Mouse (Mus musculus) embryonic facial prominence, embryonic 10.5 days (tissue): ENCODE measurements at regions not wholly inside any gene's neighbourhood (a gene's known extent, or its start where the extent isn't known, plus 50 kb on each side); places are given as distances from the start of the nearest gene placed in this dataset.

ENCODE experiments used
- DNase-seq: peaks from one replicate; pipeline ENCODE4 v3.0.0-alpha.2; 2017; ENCODE audit warnings: low spot score
- H3K27ac ChIP-seq: fragments of 300-500 bp; sonication (generic); replicated peaks from 2 replicates; pipeline ENCODE4 v1.5.1; 2016; ENCODE audit warnings: mild to moderate bottlenecking
- H3K27me3 ChIP-seq: fragments of 300-500 bp; sonication (generic); replicated peaks from 2 replicates; pipeline ENCODE4 v1.6.1; 2016; ENCODE audit warnings: low read depth, mild to moderate bottlenecking; ENCODE audit not compliant: poor library complexity, severe bottlenecking
- H3K36me3 ChIP-seq: fragments of 300-500 bp; sonication (generic); replicated peaks from 2 replicates; pipeline ENCODE4 v1.6.1; 2016; ENCODE audit warnings: mild to moderate bottlenecking, moderate library complexity
- H3K4me1 ChIP-seq: fragments of 300-500 bp; sonication (generic); 2 replicates; pipeline ENCODE4 v1.6.1; 2016
- H3K4me3 ChIP-seq: fragments of 300-500 bp; sonication (generic); 2 replicates; pipeline ENCODE4 v1.5.1; 2016; ENCODE audit warnings: mild to moderate bottlenecking, moderate library complexity
- H3K9me3 ChIP-seq: fragments of 300-500 bp; sonication (generic); 2 replicates; pipeline ENCODE4 v1.6.1; 2016; ENCODE audit warnings: mild to moderate bottlenecking
- WGBS: fragments of 180-500 bp; shearing (Covaris S2); methylation state at CpG from one replicate; pipeline ENCODE4 v1.1.7; 2016; 5-methylcytosine and 5-hydroxymethylcytosine counted together

- 90% methylated on average over 6 of the region's 6 CpGs for WGBS
These were observed 137.5 kb upstream of the Arg1 start for GRCm38 (mm10) chr10:25064701-25065362.

GRCm38 (mm10) chr10:25061402-25062055 lies 134.2 kb upstream of the Arg1 start:
- DNase-seq = no peak
- H3K27ac ChIP-seq = no peak overlapping the region
- WGBS = 50% methylated on average over 13 of the region's 13 CpGs
- no peaks in the 10 kb centered on the region for H3K36me3 ChIP-seq
- H3K4me3 ChIP-seq = no peak overlapping the region
- no peaks in the 10 kb centered on the region for H3K27me3 ChIP-seq
- no peaks in the 10 kb centered on the region for H3K9me3 ChIP-seq
- peaks cover 11% of the 10 kb centered on the region for H3K4me1 ChIP-seq

More at GRCm38 (mm10) chr10:25064701-25065362, 137.5 kb upstream of the Arg1 start:
- no peaks in the 10 kb centered on the region for H3K36me3 ChIP-seq
- no peak overlapping the region for H3K27ac ChIP-seq
- H3K4me1 ChIP-seq = peaks cover 15% of the 10 kb centered on the region
- peaks cover under 1% of the 10 kb centered on the region; the same call in 1 of the 2 replicates for H3K9me3 ChIP-seq
- H3K27me3 ChIP-seq = no peaks in the 10 kb centered on the region
- no peak overlapping the region for H3K4me3 ChIP-seq
- no peak for DNase-seq

GRCm38 (mm10) chr10:25058694-25059093 lies 131.4 kb upstream of the Arg1 start:
- WGBS = 89% methylated on average over 11 of the region's 11 CpGs
- DNase-seq = no peak

GRCm38 (mm10) chr10:25051998-25052397 lies 124.7 kb upstream of the Arg1 start:
- H3K36me3 ChIP-seq = no peaks in the 10 kb centered on the region
- 68% methylated on average over 3 of the region's 3 CpGs for WGBS

More at GRCm38 (mm10) chr10:25058694-25059093, 131.4 kb upstream of the Arg1 start:
- H3K27me3 ChIP-seq = no peaks in the 10 kb centered on the region
- no peak overlapping the region for H3K27ac ChIP-seq
- H3K4me3 ChIP-seq = no peak overlapping the region
- H3K4me1 ChIP-seq = peaks cover 11% of the 10 kb centered on the region
- H3K9me3 ChIP-seq = no peaks in the 10 kb centered on the region
- no peaks in the 10 kb centered on the region for H3K36me3 ChIP-seq

GRCm38 (mm10) chr10:25051368-25051874 lies 124.1 kb upstream of the Arg1 start:
- Histone ChIP-seq H3K4me1 (no peaks in the 10 kb centered on the region), H3K4me3 (no peak overlapping the region), H3K36me3 (no peaks in the 10 kb centered on the region), H3K27me3 (no peaks in the 10 kb centered on the region), H3K27ac (no peak overlapping the region), H3K9me3 (peaks cover 7% of the 10 kb centered on the region; the same call in 1 of the 2 replicates)
- WGBS = 81% methylated on average over 5 of the region's 5 CpGs
- DNase-seq = no peak

More at GRCm38 (mm10) chr10:25051998-25052397, 124.7 kb upstream of the Arg1 start:
- H3K4me1 ChIP-seq = no peaks in the 10 kb centered on the region
- no peaks in the 10 kb centered on the region for H3K27me3 ChIP-seq
- no peak overlapping the region for H3K27ac ChIP-seq
- no peak for DNase-seq
- H3K4me3 ChIP-seq = no peak overlapping the region
- H3K9me3 ChIP-seq = peaks cover 7% of the 10 kb centered on the region; the same call in 1 of the 2 replicates

DNA sequence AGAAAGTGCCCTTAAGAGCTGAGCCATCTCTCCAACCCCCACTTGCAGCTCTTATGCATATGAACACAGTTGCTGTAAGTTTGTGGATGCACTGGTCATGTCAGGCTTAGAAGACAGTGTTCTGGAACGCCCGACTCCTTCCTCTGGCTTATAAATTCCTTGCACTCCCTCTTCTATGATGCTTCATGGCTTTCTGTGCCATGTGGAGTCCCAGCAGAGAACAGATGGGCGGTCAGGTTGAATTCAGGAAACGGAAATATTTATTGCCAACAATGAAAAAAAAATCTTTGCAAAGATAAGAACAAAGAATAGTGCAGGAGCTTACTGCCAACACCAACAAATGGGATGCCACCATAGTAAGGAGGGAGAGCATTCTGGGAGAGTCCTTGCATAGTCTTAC lies 113.9 kb upstream of the Arg1 start:
- Histone ChIP-seq H3K4me3 (no peak overlapping the region), H3K36me3 (no peaks in the 10 kb centered on the region), H3K27ac (no peak overlapping the region), H3K27me3 (no peaks in the 10 kb centered on the region), H3K9me3 (no peaks in the 10 kb centered on the region), H3K4me1 (no peaks in the 10 kb centered on the region)
- DNase-seq = no peak
- 89% methylated on average over 4 of the region's 4 CpGs for WGBS

DNA sequence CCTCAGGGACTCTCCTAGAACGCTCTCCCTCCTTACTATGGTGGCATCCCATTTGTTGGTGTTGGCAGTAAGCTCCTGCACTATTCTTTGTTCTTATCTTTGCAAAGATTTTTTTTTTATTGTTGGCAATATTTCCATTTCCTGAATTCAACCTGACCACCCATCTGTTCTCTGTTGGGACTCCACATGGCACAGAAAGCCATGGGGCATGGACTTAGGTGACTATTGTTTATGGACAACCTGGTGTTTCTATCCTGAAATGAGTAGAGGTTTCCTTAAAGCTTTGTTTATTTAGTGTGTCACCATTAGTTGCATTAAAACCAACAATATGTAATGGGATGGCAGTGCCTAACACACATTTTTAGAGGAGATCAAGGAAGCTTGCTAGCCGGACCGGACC lies 112.6 kb upstream of the Arg1 start:
- H3K36me3 ChIP-seq = no peaks in the 10 kb centered on the region
- no peaks in the 10 kb centered on the region for H3K4me1 ChIP-seq
- no peak overlapping the region for H3K27ac ChIP-seq
- WGBS = 93% methylated on average over 3 of the region's 3 CpGs
- no peak for DNase-seq
- no peaks in the 10 kb centered on the region for H3K9me3 ChIP-seq
- no peaks in the 10 kb centered on the region for H3K27me3 ChIP-seq
- H3K4me3 ChIP-seq = no peak overlapping the region

GRCm38 (mm10) chr10:25036928-25037327 lies 109.6 kb upstream of the Arg1 start:
- Histone ChIP-seq H3K9me3 (no peaks in the 10 kb centered on the region), H3K27ac (no peak overlapping the region), H3K4me1 (no peaks in the 10 kb centered on the region), H3K27me3 (no peaks in the 10 kb centered on the region), H3K36me3 (no peaks in the 10 kb centered on the region), H3K4me3 (no peak overlapping the region)
- WGBS = 86% methylated on average over 3 of the region's 3 CpGs
- DNase-seq = no peak

- WGBS = 81% methylated on average over 6 of the region's 6 CpGs
These were observed 108.1 kb upstream of the Arg1 start for GRCm38 (mm10) chr10:25035363-25035762.

GRCm38 (mm10) chr10:25032625-25033024 lies 105.3 kb upstream of the Arg1 start:
- Histone ChIP-seq H3K36me3 (no peaks in the 10 kb centered on the region), H3K27ac (no peak overlapping the region), H3K27me3 (no peaks in the 10 kb centered on the region), H3K4me1 (no peaks in the 10 kb centered on the region), H3K9me3 (peaks cover 3% of the 10 kb centered on the region; the same call in 1 of the 2 replicates), H3K4me3 (no peak overlapping the region)
- 83% methylated on average over 1 of the region's 1 CpGs for WGBS
- DNase-seq = no peak

More at GRCm38 (mm10) chr10:25035363-25035762, 108.1 kb upstream of the Arg1 start:
- H3K4me1 ChIP-seq = no peaks in the 10 kb centered on the region
- no peak overlapping the region for H3K4me3 ChIP-seq
- DNase-seq = no peak
- H3K36me3 ChIP-seq = no peaks in the 10 kb centered on the region
- no peaks in the 10 kb centered on the region for H3K27me3 ChIP-seq
- H3K9me3 ChIP-seq = no peaks in the 10 kb centered on the region
- no peak overlapping the region for H3K27ac ChIP-seq

GRCm38 (mm10) chr10:25029387-25029915 lies 102.2 kb upstream of the Arg1 start:
- DNase-seq = no peak
- WGBS = 62% methylated on average over 6 of the region's 6 CpGs

DNA sequence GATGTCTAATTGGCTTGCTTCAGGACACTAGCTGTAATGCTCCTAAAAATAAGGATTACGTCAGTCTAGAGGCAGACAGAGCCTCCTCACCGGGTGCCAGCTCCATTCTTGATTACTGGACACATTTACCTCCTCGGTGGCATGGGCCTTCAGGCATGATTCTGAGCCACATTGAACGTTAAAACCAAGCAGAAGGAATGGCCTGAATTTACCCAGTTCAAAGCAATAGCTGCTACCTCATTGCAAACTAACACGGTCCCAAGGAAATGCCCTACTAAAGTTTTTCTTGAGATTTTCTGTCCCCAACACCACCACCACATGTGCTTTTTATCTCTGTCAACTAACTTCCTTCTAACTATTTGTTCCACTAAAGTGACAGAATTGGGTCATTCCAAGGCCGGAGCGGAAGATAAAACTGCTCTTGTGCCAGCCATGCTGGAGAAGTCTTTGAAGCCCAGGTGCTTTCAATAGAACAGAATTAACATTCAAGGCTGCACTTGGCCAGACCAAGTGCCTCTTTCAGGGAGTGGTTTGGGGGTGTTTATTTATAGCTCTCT lies 96.4 kb upstream of the Arg1 start:
- peaks cover 7% of the 10 kb centered on the region; the same call in 1 of the 2 replicates for H3K4me1 ChIP-seq
- no peak overlapping the region for H3K4me3 ChIP-seq
- no peak overlapping the region for H3K27ac ChIP-seq
- DNase-seq = peak; percentile 37
- 59% methylated on average over 7 of the region's 7 CpGs for WGBS
- no peaks in the 10 kb centered on the region for H3K36me3 ChIP-seq
- H3K27me3 ChIP-seq = no peaks in the 10 kb centered on the region
- peaks cover 3% of the 10 kb centered on the region; the same call in 1 of the 2 replicates for H3K9me3 ChIP-seq

More at GRCm38 (mm10) chr10:25029387-25029915, 102.2 kb upstream of the Arg1 start:
- peaks cover 3% of the 10 kb centered on the region; the same call in 1 of the 2 replicates for H3K9me3 ChIP-seq
- H3K4me3 ChIP-seq = no peak overlapping the region
- H3K27ac ChIP-seq = no peak overlapping the region
- H3K36me3 ChIP-seq = no peaks in the 10 kb centered on the region
- H3K4me1 ChIP-seq = no peaks in the 10 kb centered on the region
- H3K27me3 ChIP-seq = no peaks in the 10 kb centered on the region
